In the genomic region with DNA sequence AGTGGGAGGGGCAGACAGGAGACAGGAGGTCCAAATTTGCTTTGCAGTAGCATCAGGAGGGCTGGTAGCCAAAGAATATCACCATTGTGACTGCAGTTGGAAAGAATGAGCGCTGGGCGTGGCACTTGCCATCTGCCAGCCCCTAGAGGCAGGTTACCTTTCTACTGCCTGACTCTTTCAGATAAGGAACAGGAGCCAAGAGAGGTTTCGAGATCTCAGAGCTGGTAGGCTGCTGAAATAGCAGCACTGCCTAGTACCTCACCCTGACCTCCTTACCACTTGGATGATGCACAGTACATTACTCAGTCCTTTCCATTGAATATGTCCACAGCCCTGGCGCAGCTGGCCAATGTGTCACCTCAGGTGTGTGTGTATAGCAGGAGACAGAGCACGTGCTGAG, we compare ENCODE assay signal across 17 mouse cellular contexts. TPM values are rescaled to one million over a fixed set of nuclear protein-coding genes. Genes with fewer than 3 reads are reported as not detected.
DNase-seq lines count a peak whose midpoint lies in the region; ATAC-seq lines count a peak whose summit lies in the region.
"Had no signal": no experiment of that assay in that cellular context is flagged by ENCODE, and none has a peak within 500 bp of the region (broad histone marks: within the 10 kb centered on the region; RNA-seq: fewer than 3 reads in every experiment).

No protein-coding gene starts in this region.

- H3K9ac ChIP-seq in midbrain, embryonic 13.5 days (replicated peaks), result no peak overlapping the region
- no peak overlapping the region for H3K9ac ChIP-seq in stomach, embryonic 16.5 days (ENCODE audit: low read length)
- H3K9ac ChIP-seq: heart, embryonic 13.5 days; hindbrain, embryonic 13.5 days; limb, embryonic 13.5 days; neural tube, embryonic 12.5 days had no signal

- no peaks in the 10 kb centered on the region for H3K9me3 ChIP-seq in midbrain, embryonic 13.5 days
- no peaks in the 10 kb centered on the region for H3K9me3 ChIP-seq in midbrain, embryonic 10.5 days (replicated peaks)
- H3K9me3 ChIP-seq in stomach, embryonic 16.5 days (replicated peaks; ENCODE audit: control insufficient read depth, low read length), result no peaks in the 10 kb centered on the region
- H3K9me3 ChIP-seq: heart, embryonic 13.5 days; hindbrain, embryonic 13.5 days; limb, embryonic 13.5 days; neural tube, embryonic 12.5 days had no signal

- H3K36me3 ChIP-seq in midbrain, embryonic 13.5 days, result no peaks in the 10 kb centered on the region
- H3K36me3 ChIP-seq in midbrain, embryonic 10.5 days, result no peaks in the 10 kb centered on the region
- H3K36me3 ChIP-seq in stomach, embryonic 16.5 days (ENCODE audit: control insufficient read depth, insufficient read depth, low read length), result no peaks in the 10 kb centered on the region
- H3K36me3 ChIP-seq: heart, embryonic 13.5 days; hindbrain, embryonic 13.5 days; limb, embryonic 13.5 days; neural tube, embryonic 12.5 days had no signal

- H3K27ac ChIP-seq in midbrain, embryonic 13.5 days, result no peak overlapping the region
- no peak overlapping the region for H3K27ac ChIP-seq in midbrain, embryonic 10.5 days (replicated peaks)
- H3K27ac ChIP-seq in stomach, embryonic 16.5 days (ENCODE audit: low read length), result no peak overlapping the region
- H3K27ac ChIP-seq: heart, embryonic 13.5 days; hindbrain, embryonic 13.5 days; limb, embryonic 13.5 days; neural tube, embryonic 12.5 days had no signal

- no peaks in the 10 kb centered on the region for H3K4me1 ChIP-seq in midbrain, embryonic 13.5 days (replicated peaks)
- peaks cover 5% of the 10 kb centered on the region; the same call in 1 of the 2 replicates for H3K4me1 ChIP-seq in midbrain, embryonic 10.5 days
- H3K4me1 ChIP-seq in stomach, embryonic 16.5 days (ENCODE audit: control insufficient read depth, insufficient read depth, low read length), result 0 out of 2 replicates have a peak, but pooled peaks cover 2% of the 10 kb centered on the region

- 0 out of 2 replicates have a peak, but pooled peaks have one; percentile 27 for ATAC-seq in midbrain, embryonic 13.5 days
- peak; percentile 25; the same call in 1 of the 2 replicates for ATAC-seq in stomach, embryonic 16.5 days (ENCODE audit: insufficient read depth, low FRiP score)
- ATAC-seq: intestine, postnatal 0 days; midbrain, embryonic 16.5 days had no signal

- 78% methylated on average over 5 of the region's 5 CpGs for WGBS in midbrain, embryonic 13.5 days
- 84% methylated on average over 5 of the region's 5 CpGs for WGBS in midbrain, embryonic 10.5 days
- 59% methylated on average over 5 of the region's 5 CpGs for WGBS in stomach, embryonic 16.5 days

- H3K4me2 ChIP-seq in midbrain, embryonic 13.5 days (replicated peaks), result no peak overlapping the region
- H3K4me2 ChIP-seq in stomach, embryonic 16.5 days (ENCODE audit: low read depth, low read length), result no peak overlapping the region
- H3K4me2 ChIP-seq: heart, embryonic 13.5 days; hindbrain, embryonic 13.5 days; limb, embryonic 13.5 days; neural tube, embryonic 12.5 days had no signal

- DNase-seq in adrenal gland, adult 2 months, result peak; percentile 59
- DNase-seq in adrenal gland, postnatal 14 days, result no peak
- DNase-seq in midbrain, embryonic 10.5 days (ENCODE audit: low spot score), result no peak
- DNase-seq in liver, result peak; percentile 52
- DNase-seq in spleen, adult 18-20 months, result no peak
- DNase-seq in urinary bladder, postnatal 10 days (ENCODE audit: low spot score), result no peak
- DNase-seq: gastrocnemius, postnatal 25 days; kidney, postnatal 4 days; lung, postnatal 36 days had no signal

- H3K27me3 ChIP-seq in midbrain, embryonic 13.5 days, result no peaks in the 10 kb centered on the region
- no peaks in the 10 kb centered on the region for H3K27me3 ChIP-seq in midbrain, embryonic 10.5 days (ENCODE audit: low read depth, poor library complexity, severe bottlenecking)
- H3K27me3 ChIP-seq in stomach, embryonic 16.5 days (ENCODE audit: control insufficient read depth, insufficient read depth, low read length), result no peaks in the 10 kb centered on the region; the same call in 1 of the 2 replicates
- H3K27me3 ChIP-seq: hindbrain, embryonic 13.5 days; limb, embryonic 13.5 days; neural tube, embryonic 12.5 days had no signal

- H3K4me3 ChIP-seq in midbrain, embryonic 13.5 days (replicated peaks), result no peak overlapping the region
- H3K4me3 ChIP-seq in midbrain, embryonic 10.5 days, result no peak overlapping the region
- no peak overlapping the region for H3K4me3 ChIP-seq in stomach, embryonic 16.5 days (replicated peaks; ENCODE audit: low read length)
- H3K4me3 ChIP-seq: heart, embryonic 13.5 days; hindbrain, embryonic 13.5 days; limb, embryonic 13.5 days; neural tube, embryonic 12.5 days had no signal

RNA-seq across cellular contexts. Expression of a gene that starts 7.6 kb away (rescaled TPM):
- under 1 TPM; 0.55 to 0.93 TPM for total RNA-seq in adrenal gland, adult 2 months (2021)
- polyA plus RNA-seq in adrenal gland, adult 2 months (2012; rRNA removed), result 0.08 and 0.32 TPM in 2 replicates
- 0.59 and 0.83 TPM in 2 replicates for total RNA-seq in adrenal gland, postnatal 14 days (2021)
- polyA plus RNA-seq in midbrain, embryonic 13.5 days (2015; fragmentation: Nextera tagmentation; extraction: Ambion mirVana), result 0.54 and 0.67 TPM in 2 replicates
- 1.4 and 1.5 TPM in 2 replicates for polyA plus RNA-seq in midbrain, embryonic 10.5 days (2016; fragmentation: Nextera tagmentation; extraction: Ambion mirVana)
- 0.13 and 0.36 TPM in 2 replicates for polyA plus RNA-seq in stomach, embryonic 16.5 days (2015; fragmentation: Nextera tagmentation; extraction: Ambion mirVana)

RNA-seq across cellular contexts. Expression of a gene that starts 7.7 kb away (rescaled TPM):
- total RNA-seq in adrenal gland, adult 2 months (2021), result 1 to 10 TPM; 3.9 to 9.4 TPM
- 2.7 and 3.9 TPM in 2 replicates for polyA plus RNA-seq in adrenal gland, adult 2 months (2012; rRNA removed)
- total RNA-seq in adrenal gland, postnatal 14 days (2021), result 4.3 and 5.2 TPM in 2 replicates
- polyA plus RNA-seq in midbrain, embryonic 13.5 days (2015; fragmentation: Nextera tagmentation; extraction: Ambion mirVana), result 39.2 and 39.8 TPM in 2 replicates
- 18.9 and 23.2 TPM in 2 replicates for polyA plus RNA-seq in midbrain, embryonic 10.5 days (2016; fragmentation: Nextera tagmentation; extraction: Ambion mirVana)
- 9.5 and 11.3 TPM in 2 replicates for polyA plus RNA-seq in stomach, embryonic 16.5 days (2015; fragmentation: Nextera tagmentation; extraction: Ambion mirVana)

RNA-seq across cellular contexts. Expression of a gene that starts 23.6 kb away (rescaled TPM):
- total RNA-seq in adrenal gland, adult 2 months (2021), result 1 to 10 TPM; 2.2 to 3.7 TPM
- 1.9 and 2.2 TPM in 2 replicates for polyA plus RNA-seq in adrenal gland, adult 2 months (2012; rRNA removed)
- 1.9 and 2.1 TPM in 2 replicates for total RNA-seq in adrenal gland, postnatal 14 days (2021)
- polyA plus RNA-seq in midbrain, embryonic 13.5 days (2015; fragmentation: Nextera tagmentation; extraction: Ambion mirVana), result 12.7 and 14.9 TPM in 2 replicates
- 1.4 and 2.2 TPM in 2 replicates for polyA plus RNA-seq in midbrain, embryonic 10.5 days (2016; fragmentation: Nextera tagmentation; extraction: Ambion mirVana)
- 0.25 and 0.27 TPM in 2 replicates for polyA plus RNA-seq in stomach, embryonic 16.5 days (2015; fragmentation: Nextera tagmentation; extraction: Ambion mirVana)

RNA-seq across cellular contexts. Expression of a gene that starts 27.1 kb away (rescaled TPM):
- 10 to 100 TPM in 1 of 2 experiments, 1 to 10 TPM in 1; 3.1 to 13.5 TPM for total RNA-seq in adrenal gland, adult 2 months (2021)
- 13.9 and 19.3 TPM in 2 replicates for polyA plus RNA-seq in adrenal gland, adult 2 months (2012; rRNA removed)
- 3.4 and 5.4 TPM in 2 replicates for total RNA-seq in adrenal gland, postnatal 14 days (2021)
- polyA plus RNA-seq in midbrain, embryonic 13.5 days (2015; fragmentation: Nextera tagmentation; extraction: Ambion mirVana), result 10.3 TPM in 2 replicates
- polyA plus RNA-seq in midbrain, embryonic 10.5 days (2016; fragmentation: Nextera tagmentation; extraction: Ambion mirVana), result 5.2 and 5.5 TPM in 2 replicates
- 6.4 and 7.9 TPM in 2 replicates for polyA plus RNA-seq in stomach, embryonic 16.5 days (2015; fragmentation: Nextera tagmentation; extraction: Ambion mirVana)

RNA-seq across cellular contexts. Expression of a gene that starts 44.6 kb away (rescaled TPM):
- total RNA-seq in adrenal gland, adult 2 months (2021), result 100 to 1,000 TPM; 141 TPM
- polyA plus RNA-seq in adrenal gland, adult 2 months (2012; rRNA removed), result 147 and 160 TPM in 2 replicates
- 107 and 112 TPM in 2 replicates for total RNA-seq in adrenal gland, postnatal 14 days (2021)
- 16.6 and 20.3 TPM in 2 replicates for polyA plus RNA-seq in midbrain, embryonic 13.5 days (2015; fragmentation: Nextera tagmentation; extraction: Ambion mirVana)
- 24.5 and 28.1 TPM in 2 replicates for polyA plus RNA-seq in midbrain, embryonic 10.5 days (2016; fragmentation: Nextera tagmentation; extraction: Ambion mirVana)
- polyA plus RNA-seq in stomach, embryonic 16.5 days (2015; fragmentation: Nextera tagmentation; extraction: Ambion mirVana), result 49.9 and 52.4 TPM in 2 replicates

Comparison
In these comparisons a context has a peak if more than half of its experiments do, and no peak if none do; other contexts are left out.
1. DNase-seq: peak in adrenal gland, adult 2 months (single experiment) and liver (single experiment); none in adrenal gland, postnatal 14 days (single experiment), midbrain, embryonic 10.5 days (single experiment), spleen, adult 18-20 months (0 of 2) and urinary bladder, postnatal 10 days (single experiment).